Mouse (Mus musculus): ENCODE results near the gene Vrtn. TPM values are rescaled to one million over a fixed set of nuclear protein-coding genes. Genes with fewer than 3 reads are reported as not detected.

Vrtn gene
- polyA plus RNA-seq, 1 experiment from 2014 or later: not detected

GRCm38 (mm10) chr12:84689051-84689450 lies 48.2 kb downstream of the Vrtn start:
- WGBS: 93% methylated on average over 11 of the region's 11 CpGs
- Histone ChIP-seq H3K27me3 (no peaks in the 10 kb centered on the region), H3K9me3 (no peaks in the 10 kb centered on the region), H3K27ac (replicated peaks) (no peak overlapping the region), H3K4me3 (no peak overlapping the region), H3K36me3 (no peaks in the 10 kb centered on the region), H3K9ac (replicated peaks) (no peak overlapping the region), H3K4me1 (no peaks in the 10 kb centered on the region), H3K4me2 (replicated peaks) (no peak overlapping the region)
- no peak for ATAC-seq (replicated peaks)

- Histone ChIP-seq H3K4me2 (replicated peaks) (no peak overlapping the region), H3K9ac (replicated peaks) (no peak overlapping the region), H3K4me3 (no peak overlapping the region), H3K27me3 (0 out of 2 replicates have a peak, but pooled peaks cover 2% of the 10 kb centered on the region), H3K9me3 (no peaks in the 10 kb centered on the region), H3K27ac (replicated peaks) (no peak overlapping the region), H3K36me3 (no peaks in the 10 kb centered on the region), H3K4me1 (no peaks in the 10 kb centered on the region)
- ATAC-seq (replicated peaks): no peak
Measured at GRCm38 (mm10) chr12:84691347-84691746, 50.5 kb downstream of the Vrtn start.

- Histone ChIP-seq H3K4me2 (replicated peaks) (no peak overlapping the region), H3K9ac (replicated peaks) (no peak overlapping the region), H3K27ac (replicated peaks) (no peak overlapping the region), H3K36me3 (no peaks in the 10 kb centered on the region), H3K4me3 (no peak overlapping the region), H3K27me3 (peaks cover 7% of the 10 kb centered on the region), H3K9me3 (no peaks in the 10 kb centered on the region), H3K4me1 (no peaks in the 10 kb centered on the region)
- no peak for ATAC-seq (replicated peaks)
- 82% methylated on average over 6 of the region's 6 CpGs for WGBS
Measured at GRCm38 (mm10) chr12:84692141-84692540, 51.3 kb downstream of the Vrtn start.

- peak within 1 kb of the TSS; percentile 55 for H3K4me3 ChIP-seq
- H3K9me3 ChIP-seq: no peaks in the 10 kb centered on the region
- peak within 1 kb of the TSS; percentile 84 for H3K4me2 ChIP-seq (replicated peaks)
- H3K9ac ChIP-seq (replicated peaks): peak within 1 kb of the TSS; percentile 59
- WGBS: under 1% methylated on average over 68 of the region's 79 CpGs
- H3K4me1 ChIP-seq: peaks cover 11% of the 10 kb centered on the region; the same call in 1 of the 2 replicates
- ATAC-seq (replicated peaks): peak; percentile 83
- H3K36me3 ChIP-seq: no peaks in the 10 kb centered on the region
- H3K27ac ChIP-seq (replicated peaks): no peak within 1 kb of the TSS
- H3K27me3 ChIP-seq: peaks cover 36% of the 10 kb centered on the region
Measured at GRCm38 (mm10) chr12:84698319-84699081, 57.7 kb downstream of the Vrtn start, which contains the start of gene Syndig1l. TSS of gene Syndig1l (minus strand) at chr12:84698831.

Other genes starting within 250 kb of the Vrtn start
- 10.5 and 11.7 TPM in 2 replicates for gene Entpd5, start 232.0 kb upstream of the Vrtn start, polyA plus RNA-seq (2015; fragmentation: Nextera tagmentation; extraction: Ambion mirVana)
- gene Bbof1, start 231.9 kb upstream of the Vrtn start, polyA plus RNA-seq (2015; fragmentation: Nextera tagmentation; extraction: Ambion mirVana): 3.2 and 3.8 TPM in 2 replicates
- 27.0 and 28.3 TPM in 2 replicates for gene Rnf113a2, start 223.8 kb upstream of the Vrtn start, polyA plus RNA-seq (2015; fragmentation: Nextera tagmentation; extraction: Ambion mirVana)
- 29.9 and 34.6 TPM in 2 replicates for gene Aldh6a1, start 190.0 kb upstream of the Vrtn start, polyA plus RNA-seq (2015; fragmentation: Nextera tagmentation; extraction: Ambion mirVana)
- gene Lin52, start 189.6 kb upstream of the Vrtn start, polyA plus RNA-seq (2015; fragmentation: Nextera tagmentation; extraction: Ambion mirVana): 39.1 and 39.3 TPM in 2 replicates
- 0.05 TPM in 2 replicates for gene Vsx2, start 71.3 kb upstream of the Vrtn start, polyA plus RNA-seq (2015; fragmentation: Nextera tagmentation; extraction: Ambion mirVana)
- 12.1 and 12.8 TPM in 2 replicates for gene Abcd4, start 23.6 kb upstream of the Vrtn start, polyA plus RNA-seq (2015; fragmentation: Nextera tagmentation; extraction: Ambion mirVana)
- gene Syndig1l, start 57.8 kb downstream of the Vrtn start, polyA plus RNA-seq (2015; fragmentation: Nextera tagmentation; extraction: Ambion mirVana): 3.4 and 3.9 TPM in 2 replicates
- 80.7 and 87.5 TPM in 2 replicates for gene Npc2, start 132.1 kb downstream of the Vrtn start, polyA plus RNA-seq (2015; fragmentation: Nextera tagmentation; extraction: Ambion mirVana)
- 125 and 144 TPM in 2 replicates for gene Isca2, start 132.2 kb downstream of the Vrtn start, polyA plus RNA-seq (2015; fragmentation: Nextera tagmentation; extraction: Ambion mirVana)
- gene Ltbp2, start 235.5 kb downstream of the Vrtn start, polyA plus RNA-seq (2015; fragmentation: Nextera tagmentation; extraction: Ambion mirVana): 0.15 and 0.33 TPM in 2 replicates